Mouse (Mus musculus) G1E (cell line): ENCODE results near the gene Lamb2.

Experiments
- CTCF ChIP-seq: IDR thresholded peaks from 2 replicates; pipeline ENCODE4 v1.5.1; 2012; ENCODE audit warnings: low read depth, low read length, inconsistent platforms, mixed read lengths
- GATA1 ChIP-seq: IDR thresholded peaks from 2 replicates; pipeline ENCODE4 v1.6.1; 2012; ENCODE audit warnings: borderline replicate concordance, low read length, inconsistent platforms, mixed read lengths
- GATA2 ChIP-seq: IDR thresholded peaks from 2 replicates; pipeline ENCODE4 v1.6.1; 2012; ENCODE audit warnings: low read depth, low read length, inconsistent platforms, borderline replicate concordance
- POLR2AphosphoS5 ChIP-seq: IDR thresholded peaks from 2 replicates; pipeline ENCODE4 v1.6.1; 2012; ENCODE audit warnings: low read depth, low read length, inconsistent platforms; ENCODE audit not compliant: insufficient replicate concordance
- TAL1 ChIP-seq: conservative IDR thresholded peaks from 2 replicates; pipeline ENCODE4 v1.6.1; 2012; ENCODE audit warnings: low read depth, low read length, inconsistent platforms, mixed read lengths

- TF ChIP-seq CTCF (no peak), GATA1 (no peak), GATA2 (no peak), TAL1 (no peak), POLR2AphosphoS5 (no peak)
Observed at GRCm38 (mm10) chr9:108456953-108457352, 22.6 kb upstream of the Lamb2 start.
